Mouse (Mus musculus): ENCODE measurements around the gene Supt5. TPM values are rescaled to one million over a fixed set of nuclear protein-coding genes. Genes with fewer than 3 reads are reported as not detected.
A peak's percentile ranks its signal among the peaks of the same experiment; 100 is the strongest.
"Not testable (repeated sequence)": the region's sequence is repeated elsewhere in the genome, so short reads cannot be mapped to it uniquely, and the experiment has no call there.

Supt5 gene
- 118 and 126 TPM in 2 replicates for total RNA-seq (2017)

- peak; percentile 96 for ATAC-seq (ENCODE audit: extremely low read depth, insufficient number of reproducible peaks, low FRiP score, poor library complexity, severe bottlenecking)
Measured at GRCm38 (mm10) chr7:28338108-28338998, at the start of gene Supt5. Supt5 (minus strand) TSS chr7:28338746.

GRCm38 (mm10) chr7:28387384-28387783 lies 48.8 kb upstream of the Supt5 start:
- not testable (repeated sequence) for ATAC-seq (ENCODE audit: extremely low read depth, insufficient number of reproducible peaks, low FRiP score, poor library complexity, severe bottlenecking)

GRCm38 (mm10) chr7:28386877-28387276 lies 48.3 kb upstream of the Supt5 start:
- ATAC-seq (ENCODE audit: extremely low read depth, insufficient number of reproducible peaks, low FRiP score, poor library complexity, severe bottlenecking), result not testable (repeated sequence)

GRCm38 (mm10) chr7:28386462-28386861 lies 47.9 kb upstream of the Supt5 start:
- ATAC-seq (ENCODE audit: extremely low read depth, insufficient number of reproducible peaks, low FRiP score, poor library complexity, severe bottlenecking), result peak; percentile 49

- ATAC-seq (ENCODE audit: extremely low read depth, insufficient number of reproducible peaks, low FRiP score, poor library complexity, severe bottlenecking), result peak; percentile 27
Measured at GRCm38 (mm10) chr7:28386007-28386406, 47.5 kb upstream of the Supt5 start.

GRCm38 (mm10) chr7:28385196-28385595 lies 46.6 kb upstream of the Supt5 start:
- ATAC-seq (ENCODE audit: extremely low read depth, insufficient number of reproducible peaks, low FRiP score, poor library complexity, severe bottlenecking), result no peak

- no peak for ATAC-seq (ENCODE audit: extremely low read depth, insufficient number of reproducible peaks, low FRiP score, poor library complexity, severe bottlenecking)
Measured at GRCm38 (mm10) chr7:28384162-28384561, 45.6 kb upstream of the Supt5 start.

- no peak for ATAC-seq (ENCODE audit: extremely low read depth, insufficient number of reproducible peaks, low FRiP score, poor library complexity, severe bottlenecking)
Measured at GRCm38 (mm10) chr7:28383606-28384005, 45.1 kb upstream of the Supt5 start.

- peak; percentile 28 for ATAC-seq (ENCODE audit: extremely low read depth, insufficient number of reproducible peaks, low FRiP score, poor library complexity, severe bottlenecking)
Measured at GRCm38 (mm10) chr7:28382981-28383396, 44.4 kb upstream of the Supt5 start.

GRCm38 (mm10) chr7:28382347-28382951 lies 43.9 kb upstream of the Supt5 start:
- peak; percentile 0; the same call in 1 of the 2 replicates for ATAC-seq (ENCODE audit: extremely low read depth, insufficient number of reproducible peaks, low FRiP score, poor library complexity, severe bottlenecking)

GRCm38 (mm10) chr7:28381938-28382337 lies 43.4 kb upstream of the Supt5 start:
- peak; percentile 11 for ATAC-seq (ENCODE audit: extremely low read depth, insufficient number of reproducible peaks, low FRiP score, poor library complexity, severe bottlenecking)

GRCm38 (mm10) chr7:28381017-28381790 lies 42.7 kb upstream of the Supt5 start:
- peak; percentile 23 for ATAC-seq (ENCODE audit: extremely low read depth, insufficient number of reproducible peaks, low FRiP score, poor library complexity, severe bottlenecking)

GRCm38 (mm10) chr7:28380237-28381016 lies 41.9 kb upstream of the Supt5 start, which contains the start of gene Zfp36:
Zfp36 (minus strand) TSS chr7:28380253.
- ATAC-seq (ENCODE audit: extremely low read depth, insufficient number of reproducible peaks, low FRiP score, poor library complexity, severe bottlenecking), result no peak

- peak; percentile 21 for ATAC-seq (ENCODE audit: extremely low read depth, insufficient number of reproducible peaks, low FRiP score, poor library complexity, severe bottlenecking)
Measured at GRCm38 (mm10) chr7:28378769-28379651, 40.5 kb upstream of the Supt5 start.

- no peak for ATAC-seq (ENCODE audit: extremely low read depth, insufficient number of reproducible peaks, low FRiP score, poor library complexity, severe bottlenecking)
Measured at GRCm38 (mm10) chr7:28378066-28378690, 39.6 kb upstream of the Supt5 start.

- ATAC-seq (ENCODE audit: extremely low read depth, insufficient number of reproducible peaks, low FRiP score, poor library complexity, severe bottlenecking), result no peak
Measured at GRCm38 (mm10) chr7:28377190-28378065, 38.9 kb upstream of the Supt5 start.
